Mouse (Mus musculus): ENCODE measurements at regions not wholly inside any gene's neighbourhood (a gene's known extent, or its start where the extent isn't known, plus 50 kb on each side); places are given as distances from the start of the nearest gene placed in this dataset.

GRCm38 (mm10) chr8:8102010-8102727, 558.9 kb downstream of the Efnb2 start:
- DNase-seq (ENCODE audit: low read depth in 2 of 2, low spot score in 2 of 2): no peak

GRCm38 (mm10) chr8:8092551-8092950, 568.5 kb downstream of the Efnb2 start:
- DNase-seq (ENCODE audit: low read depth in 2 of 2, low spot score in 2 of 2): no peak

- no peak for DNase-seq (ENCODE audit: low read depth in 2 of 2, low spot score in 2 of 2)
These were observed 576.4 kb downstream of the Efnb2 start for GRCm38 (mm10) chr8:8084652-8085051.

- DNase-seq (ENCODE audit: low read depth in 2 of 2, low spot score in 2 of 2): no peak
These were observed 597.0 kb downstream of the Efnb2 start for GRCm38 (mm10) chr8:8064074-8064473.

GRCm38 (mm10) chr8:8054224-8054916, 606.7 kb downstream of the Efnb2 start:
- no peak for DNase-seq (ENCODE audit: low read depth in 2 of 2, low spot score in 2 of 2)

- no peak for DNase-seq (ENCODE audit: low read depth in 2 of 2, low spot score in 2 of 2)
These were observed 609.9 kb downstream of the Efnb2 start for GRCm38 (mm10) chr8:8051186-8051585.

- DNase-seq (ENCODE audit: low read depth in 2 of 2, low spot score in 2 of 2): no peak
These were observed 610.3 kb downstream of the Efnb2 start for GRCm38 (mm10) chr8:8050778-8051177.

- DNase-seq (ENCODE audit: low read depth in 2 of 2, low spot score in 2 of 2): no peak
These were observed 616.1 kb downstream of the Efnb2 start for GRCm38 (mm10) chr8:8044926-8045325.

GRCm38 (mm10) chr8:8044296-8044695, 616.7 kb downstream of the Efnb2 start:
- DNase-seq (ENCODE audit: low read depth in 2 of 2, low spot score in 2 of 2): no peak

- DNase-seq (ENCODE audit: low read depth in 2 of 2, low spot score in 2 of 2): no peak
These were observed 623.1 kb downstream of the Efnb2 start for GRCm38 (mm10) chr8:8037929-8038328.

GRCm38 (mm10) chr8:8011151-8011550, 649.9 kb downstream of the Efnb2 start:
- no peak for DNase-seq (ENCODE audit: low read depth in 2 of 2, low spot score in 2 of 2)

- DNase-seq (ENCODE audit: low read depth in 2 of 2, low spot score in 2 of 2): no peak
These were observed 666.1 kb downstream of the Efnb2 start for GRCm38 (mm10) chr8:7994905-7995304.

- DNase-seq (ENCODE audit: low read depth in 2 of 2, low spot score in 2 of 2): no peak
These were observed 672.2 kb downstream of the Efnb2 start for GRCm38 (mm10) chr8:7988820-7989219.

- no peak for DNase-seq (ENCODE audit: low read depth in 2 of 2, low spot score in 2 of 2)
These were observed 684.0 kb downstream of the Efnb2 start for GRCm38 (mm10) chr8:7977020-7977419.

- no peak for DNase-seq (ENCODE audit: low read depth in 2 of 2, low spot score in 2 of 2)
These were observed 687.3 kb downstream of the Efnb2 start for GRCm38 (mm10) chr8:7973791-7974190.

- no peak for DNase-seq (ENCODE audit: low read depth in 2 of 2, low spot score in 2 of 2)
These were observed 696.8 kb downstream of the Efnb2 start for GRCm38 (mm10) chr8:7964276-7964675.

GRCm38 (mm10) chr8:7956745-7957144, 704.3 kb downstream of the Efnb2 start:
- DNase-seq (ENCODE audit: low read depth in 2 of 2, low spot score in 2 of 2): no peak

- no peak for DNase-seq (ENCODE audit: low read depth in 2 of 2, low spot score in 2 of 2)
These were observed 706.2 kb downstream of the Efnb2 start for GRCm38 (mm10) chr8:7954851-7955250.

- DNase-seq (ENCODE audit: low read depth in 2 of 2, low spot score in 2 of 2): no peak
These were observed 714.9 kb downstream of the Efnb2 start for GRCm38 (mm10) chr8:7945966-7946775.

- no peak for DNase-seq (ENCODE audit: low read depth in 2 of 2, low spot score in 2 of 2)
These were observed 724.4 kb downstream of the Efnb2 start for GRCm38 (mm10) chr8:7936596-7936995.

GRCm38 (mm10) chr8:7919416-7919815, 741.6 kb downstream of the Efnb2 start:
- no peak for DNase-seq (ENCODE audit: low read depth in 2 of 2, low spot score in 2 of 2)

- DNase-seq (ENCODE audit: low read depth in 2 of 2, low spot score in 2 of 2): no peak
These were observed 766.7 kb downstream of the Efnb2 start for GRCm38 (mm10) chr8:7894338-7894737.

All from CD8-positive naive resting alpha-beta T cell, adult 2 months (primary cell).